Mouse (Mus musculus) embryonic facial prominence, embryonic 12.5 days (tissue): ENCODE measurements around the gene Tor3a. TPM values are rescaled to one million over a fixed set of nuclear protein-coding genes. Genes with fewer than 3 reads are reported as not detected.

ENCODE experiments used
- ATAC-seq: fragments of 200-750 bp; cut with Nextera tagmentation; 2 replicates; pipeline ENCODE4 v1.8.0; 2017; ENCODE audit not compliant: insufficient number of reproducible peaks, insufficient read depth, low FRiP score, low TSS enrichment
- H3K27ac ChIP-seq: fragments of 300-500 bp; sonication (generic); 2 replicates; pipeline ENCODE4 v1.5.1; 2016; ENCODE audit warnings: mild to moderate bottlenecking
- H3K27me3 ChIP-seq: fragments of 300-500 bp; sonication (generic); 2 replicates; pipeline ENCODE4 v1.6.1; 2016; ENCODE audit warnings: mild to moderate bottlenecking, moderate library complexity
- H3K36me3 ChIP-seq: fragments of 300-500 bp; sonication (generic); 2 replicates; pipeline ENCODE4 v1.6.1; 2016; ENCODE audit warnings: mild to moderate bottlenecking
- H3K4me1 ChIP-seq: fragments of 300-500 bp; sonication (generic); 2 replicates; pipeline ENCODE4 v1.6.1; 2016
- H3K4me2 ChIP-seq: fragments of 300-500 bp; sonication (generic); replicated peaks from 2 replicates; pipeline ENCODE4 v1.6.1; 2016; ENCODE audit warnings: mild to moderate bottlenecking, moderate library complexity
- H3K4me3 ChIP-seq: fragments of 300-500 bp; sonication (generic); 2 replicates; pipeline ENCODE4 v1.5.1; 2016; ENCODE audit warnings: mild to moderate bottlenecking
- H3K9ac ChIP-seq: fragments of 300-500 bp; sonication (generic); 2 replicates; pipeline ENCODE4 v1.6.1; 2016; ENCODE audit warnings: mild to moderate bottlenecking, moderate library complexity
- H3K9me3 ChIP-seq: fragments of 300-500 bp; sonication (generic); 2 replicates; pipeline ENCODE4 v1.6.1; 2016; ENCODE audit warnings: mild to moderate bottlenecking, moderate library complexity
- WGBS: fragments of 180-500 bp; shearing (Covaris S2); methylation state at CpG from one replicate; pipeline ENCODE4 v1.1.7; 2016; 5-methylcytosine and 5-hydroxymethylcytosine counted together
- polyA plus RNA-seq: library from polyadenylated mRNA; unstranded; fragments of >200 nt; fragmentation: Nextera tagmentation; extraction: Ambion mirVana; gene quantifications from 2 replicates; pipeline ENCODE4 v1.2.1, GENCODE M21; 2016

Gene Tor3a
- polyA plus RNA-seq, 1 experiment from 2014 or later, result 4.2 TPM

DNA sequence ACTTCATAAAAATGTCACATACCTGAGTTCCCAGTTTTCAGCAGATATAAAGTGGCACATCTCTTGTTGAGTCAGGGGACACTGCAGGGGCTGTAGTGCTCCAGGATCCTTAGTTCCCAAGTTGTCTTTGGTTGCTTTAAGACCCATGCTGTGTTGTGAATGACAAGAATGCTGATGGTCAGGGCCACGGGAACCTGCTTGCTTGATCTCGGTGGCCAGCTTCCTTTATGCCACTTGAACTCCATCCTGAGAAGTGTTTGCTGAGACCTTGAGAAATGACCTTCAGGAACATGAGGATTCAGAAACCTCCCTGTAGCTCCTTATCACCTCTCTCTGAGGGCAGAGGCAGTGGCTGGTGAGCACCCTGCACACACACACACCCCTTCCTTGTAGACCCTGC, 25.5 kb downstream of the Tor3a start:
- H3K36me3 ChIP-seq, result 0 out of 2 replicates have a peak, but pooled peaks cover 11% of the 10 kb centered on the region
- no peaks in the 10 kb centered on the region for H3K9me3 ChIP-seq
- H3K27ac ChIP-seq, result no peak overlapping the region
- no peak overlapping the region for H3K4me3 ChIP-seq
- WGBS, result 51% methylated on average over 2 of the region's 2 CpGs
- H3K9ac ChIP-seq, result no peak overlapping the region
- no peak for ATAC-seq
- H3K27me3 ChIP-seq, result no peaks in the 10 kb centered on the region
- H3K4me1 ChIP-seq, result peaks cover 12% of the 10 kb centered on the region
- H3K4me2 ChIP-seq, result no peak overlapping the region

GRCm38 (mm10) chr1:156645971-156646370, 28.2 kb downstream of the Tor3a start:
- Histone ChIP-seq H3K9me3 (no peaks in the 10 kb centered on the region), H3K27me3 (no peaks in the 10 kb centered on the region), H3K4me1 (peaks cover 22% of the 10 kb centered on the region), H3K4me3 (no peak overlapping the region), H3K36me3 (peaks cover 26% of the 10 kb centered on the region), H3K27ac (no peak overlapping the region), H3K4me2 (no peak overlapping the region), H3K9ac (no peak overlapping the region)
- ATAC-seq, result no peak
- 83% methylated on average over 4 of the region's 4 CpGs for WGBS

DNA sequence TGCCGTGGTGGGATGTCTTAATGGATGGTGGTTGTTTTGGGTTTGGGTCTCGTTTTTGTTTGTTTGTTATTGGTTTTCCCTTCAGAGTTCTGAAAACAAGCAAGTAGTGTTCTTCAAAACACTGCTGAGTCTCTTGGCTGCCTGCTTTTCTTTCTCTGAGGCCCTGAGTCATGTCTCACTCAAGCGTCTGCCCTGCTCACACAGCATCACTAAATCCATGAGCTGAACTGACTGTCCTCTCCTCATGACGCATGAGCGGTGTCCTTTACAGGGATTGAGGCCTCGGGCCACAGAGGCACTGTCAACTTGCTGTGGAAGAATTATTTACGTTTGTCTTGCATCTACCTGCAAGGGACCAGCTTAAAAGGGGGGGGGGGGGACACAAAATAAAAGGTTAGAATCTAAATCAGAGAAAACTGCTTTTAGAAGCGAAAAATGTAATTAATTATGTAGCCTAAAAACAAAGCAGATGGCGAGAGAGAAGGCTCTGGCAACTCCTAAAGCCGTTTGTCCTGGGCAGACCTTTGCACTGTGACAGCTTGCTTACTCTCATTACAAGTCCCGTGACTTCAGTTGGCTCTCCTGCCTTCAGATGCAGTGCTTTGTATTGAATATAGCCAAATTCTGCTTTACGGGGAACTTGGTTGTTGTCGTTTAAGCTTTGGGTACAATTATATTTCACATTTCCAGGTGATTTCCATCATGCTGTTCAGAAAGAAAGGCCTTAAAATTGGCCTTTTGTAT, 29.2 kb downstream of the Tor3a start:
- ATAC-seq, result no peak
- 63% methylated on average over 13 of the region's 13 CpGs for WGBS
- H3K4me2 ChIP-seq, result no peak overlapping the region
- no peak overlapping the region for H3K9ac ChIP-seq
- no peaks in the 10 kb centered on the region for H3K27me3 ChIP-seq
- H3K36me3 ChIP-seq, result peaks cover 36% of the 10 kb centered on the region
- peaks cover 22% of the 10 kb centered on the region for H3K4me1 ChIP-seq
- H3K27ac ChIP-seq, result no peak overlapping the region
- no peak overlapping the region for H3K4me3 ChIP-seq
- H3K9me3 ChIP-seq, result no peaks in the 10 kb centered on the region

DNA sequence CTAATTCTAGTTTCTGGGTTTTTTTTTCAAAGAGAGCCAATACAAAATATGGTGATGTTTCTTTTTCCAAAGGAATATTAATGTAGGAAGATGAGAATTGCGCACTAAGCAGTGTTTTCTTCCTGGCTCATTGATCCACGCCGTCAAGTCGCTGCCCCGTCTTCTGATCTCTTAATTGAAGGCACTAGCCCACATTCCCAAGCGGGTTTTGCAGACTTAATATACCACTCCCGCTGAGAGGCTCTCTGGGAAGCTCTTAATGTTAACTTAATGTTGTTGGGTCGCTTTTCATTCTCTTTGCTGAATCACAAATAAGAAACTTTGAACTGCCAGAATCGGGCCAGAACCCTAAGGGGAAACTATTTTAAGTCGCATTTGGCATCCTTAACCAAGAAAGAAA, 30.1 kb downstream of the Tor3a start:
- Histone ChIP-seq H3K9me3 (no peaks in the 10 kb centered on the region), H3K4me2 (no peak overlapping the region), H3K27ac (no peak overlapping the region), H3K9ac (no peak overlapping the region), H3K36me3 (peaks cover 36% of the 10 kb centered on the region), H3K4me1 (peaks cover 22% of the 10 kb centered on the region), H3K4me3 (no peak overlapping the region), H3K27me3 (no peaks in the 10 kb centered on the region)
- ATAC-seq, result no peak
- 44% methylated on average over 10 of the region's 10 CpGs for WGBS

- H3K36me3 ChIP-seq, result peaks cover 36% of the 10 kb centered on the region
Observed at GRCm38 (mm10) chr1:156642813-156643212, 31.3 kb downstream of the Tor3a start.

DNA sequence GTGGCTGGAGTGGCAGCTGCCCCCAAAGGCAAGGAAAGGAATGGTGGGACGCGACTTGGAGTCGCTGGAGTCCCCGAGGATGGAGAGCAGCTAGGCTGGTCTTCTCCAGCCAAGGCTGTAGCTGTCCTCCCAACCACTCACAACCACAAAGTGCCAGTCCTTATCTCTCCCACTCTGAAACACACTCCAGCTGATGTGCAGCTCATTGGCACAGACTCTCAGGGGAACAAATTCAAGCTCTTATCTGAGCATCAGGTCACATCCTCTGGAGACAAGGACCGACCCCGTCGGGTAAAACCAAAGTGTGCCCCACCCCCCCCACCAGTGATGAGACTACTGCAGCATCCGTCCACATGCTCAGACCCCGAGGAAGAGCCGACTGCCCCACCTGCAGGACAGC, 32.3 kb downstream of the Tor3a start:
- no peak for ATAC-seq
- Histone ChIP-seq H3K4me2 (no peak overlapping the region), H3K9me3 (no peaks in the 10 kb centered on the region)

More at GRCm38 (mm10) chr1:156642813-156643212, 31.3 kb downstream of the Tor3a start:
- Histone ChIP-seq H3K27me3 (no peaks in the 10 kb centered on the region), H3K9me3 (no peaks in the 10 kb centered on the region), H3K4me1 (peaks cover 22% of the 10 kb centered on the region), H3K4me3 (no peak overlapping the region), H3K9ac (no peak overlapping the region), H3K27ac (no peak overlapping the region), H3K4me2 (no peak overlapping the region)
- peak; percentile 68 for ATAC-seq
- WGBS, result 57% methylated on average over 12 of the region's 12 CpGs

DNA sequence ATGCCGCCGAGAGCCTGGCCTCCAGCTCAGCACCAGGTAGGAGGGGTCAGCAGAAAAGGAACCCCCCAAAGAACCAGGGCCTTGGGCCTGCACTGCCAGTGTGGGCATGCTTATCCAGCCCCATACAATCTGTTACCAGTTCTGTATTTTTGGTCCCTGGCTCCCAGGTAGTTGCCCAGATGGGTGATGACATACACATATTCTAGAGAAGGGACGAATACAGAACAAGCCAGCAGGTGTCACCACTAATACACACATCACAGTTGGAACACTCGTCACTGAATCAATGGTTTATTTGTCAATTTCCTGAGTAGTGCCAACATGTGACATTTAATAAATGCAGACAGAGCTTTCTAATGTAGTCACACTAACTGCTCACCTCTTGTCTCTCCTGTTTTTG, 33.6 kb downstream of the Tor3a start:
- Histone ChIP-seq H3K4me3 (no peak overlapping the region), H3K4me2 (no peak overlapping the region), H3K9ac (no peak overlapping the region), H3K4me1 (peaks cover 22% of the 10 kb centered on the region), H3K36me3 (peaks cover 46% of the 10 kb centered on the region), H3K9me3 (no peaks in the 10 kb centered on the region), H3K27ac (no peak overlapping the region), H3K27me3 (no peaks in the 10 kb centered on the region)
- 79% methylated on average over 4 of the region's 4 CpGs for WGBS
- ATAC-seq, result no peak

More for the DNA sequence above, 32.3 kb downstream of the Tor3a start:
- Histone ChIP-seq H3K4me3 (no peak overlapping the region), H3K9ac (no peak overlapping the region), H3K27me3 (no peaks in the 10 kb centered on the region), H3K36me3 (peaks cover 36% of the 10 kb centered on the region), H3K4me1 (peaks cover 22% of the 10 kb centered on the region), H3K27ac (no peak overlapping the region)
- WGBS, result 87% methylated on average over 10 of the region's 10 CpGs

DNA sequence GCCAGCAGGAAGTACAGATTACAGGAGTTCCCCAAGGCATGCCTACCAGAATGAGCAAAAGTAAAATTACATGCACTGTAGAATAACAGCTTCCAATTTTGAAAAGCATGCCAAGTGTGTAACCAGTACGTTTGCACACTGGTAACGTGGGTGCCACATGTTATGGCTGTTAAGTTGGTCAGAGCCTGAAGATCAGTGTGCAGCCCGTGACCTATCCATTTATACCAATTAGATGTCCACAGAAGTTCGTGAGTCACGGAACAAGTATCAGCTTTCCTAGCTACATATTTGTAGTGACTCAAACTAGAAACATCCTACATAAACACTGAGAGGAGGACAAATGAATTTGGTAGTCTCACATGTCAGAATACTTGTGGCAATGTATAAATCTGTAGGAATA, 34.7 kb downstream of the Tor3a start:
- Histone ChIP-seq H3K4me2 (no peak overlapping the region), H3K36me3 (peaks cover 57% of the 10 kb centered on the region), H3K4me3 (no peak overlapping the region), H3K27ac (no peak overlapping the region), H3K4me1 (peaks cover 16% of the 10 kb centered on the region; the same call in 1 of the 2 replicates), H3K27me3 (no peaks in the 10 kb centered on the region), H3K9ac (no peak overlapping the region), H3K9me3 (no peaks in the 10 kb centered on the region)
- ATAC-seq, result no peak
- 68% methylated on average over 5 of the region's 5 CpGs for WGBS

DNA sequence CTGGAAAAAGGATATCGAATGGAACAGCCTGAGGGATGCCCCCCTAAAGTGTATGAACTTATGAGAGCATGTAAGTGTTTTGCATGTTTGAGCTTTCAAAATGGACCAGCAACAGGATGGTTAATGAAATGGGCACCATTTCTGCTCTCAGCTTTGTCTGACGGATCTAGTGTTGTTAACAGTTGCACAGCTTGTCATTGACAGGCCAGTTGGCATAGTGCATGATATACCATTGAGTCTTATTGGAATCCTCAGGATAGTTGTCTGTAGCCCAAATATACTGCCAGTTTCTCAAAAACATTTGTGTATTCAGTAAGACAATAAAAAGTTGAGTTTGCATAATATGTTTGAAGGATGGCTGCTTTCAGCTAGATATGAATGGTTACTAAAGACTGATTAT, 39.0 kb downstream of the Tor3a start:
- WGBS, result 75% methylated on average over 2 of the region's 2 CpGs
- no peak for ATAC-seq
- Histone ChIP-seq H3K4me2 (no peak overlapping the region), H3K27me3 (no peaks in the 10 kb centered on the region), H3K4me1 (no peaks in the 10 kb centered on the region), H3K27ac (no peak overlapping the region), H3K9ac (no peak overlapping the region), H3K36me3 (peaks cover 64% of the 10 kb centered on the region), H3K9me3 (no peaks in the 10 kb centered on the region), H3K4me3 (no peak overlapping the region)

DNA sequence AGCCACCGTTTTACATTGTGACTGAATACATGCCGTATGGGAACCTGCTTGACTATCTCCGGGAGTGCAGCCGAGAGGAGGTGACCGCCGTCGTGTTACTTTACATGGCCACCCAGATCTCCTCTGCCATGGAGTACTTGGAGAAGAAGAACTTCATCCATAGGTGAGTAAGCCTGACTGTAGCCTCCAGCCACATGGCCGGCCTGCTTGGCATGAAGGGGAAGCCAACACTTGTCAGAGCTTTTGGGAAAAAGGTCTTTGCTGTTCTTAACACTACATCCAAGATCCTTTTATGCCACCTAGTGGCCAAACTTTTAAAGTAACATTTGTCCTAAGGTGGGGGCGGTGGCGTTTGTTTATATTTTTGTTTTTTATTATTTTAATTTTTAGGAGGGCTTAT, 41.1 kb downstream of the Tor3a start:
- Histone ChIP-seq H3K9me3 (no peaks in the 10 kb centered on the region), H3K36me3 (peaks cover 69% of the 10 kb centered on the region), H3K4me3 (no peak overlapping the region), H3K27ac (no peak overlapping the region), H3K27me3 (no peaks in the 10 kb centered on the region), H3K9ac (no peak overlapping the region), H3K4me2 (no peak overlapping the region), H3K4me1 (no peaks in the 10 kb centered on the region)
- ATAC-seq, result no peak
- WGBS, result 77% methylated on average over 10 of the region's 10 CpGs

GRCm38 (mm10) chr1:156630965-156631364, 43.2 kb downstream of the Tor3a start:
- Histone ChIP-seq H3K27me3 (no peaks in the 10 kb centered on the region), H3K27ac (no peak overlapping the region), H3K9ac (no peak overlapping the region), H3K36me3 (peaks cover 59% of the 10 kb centered on the region), H3K4me1 (no peaks in the 10 kb centered on the region), H3K4me2 (no peak overlapping the region), H3K9me3 (no peaks in the 10 kb centered on the region), H3K4me3 (no peak overlapping the region)
- ATAC-seq, result no peak

DNA sequence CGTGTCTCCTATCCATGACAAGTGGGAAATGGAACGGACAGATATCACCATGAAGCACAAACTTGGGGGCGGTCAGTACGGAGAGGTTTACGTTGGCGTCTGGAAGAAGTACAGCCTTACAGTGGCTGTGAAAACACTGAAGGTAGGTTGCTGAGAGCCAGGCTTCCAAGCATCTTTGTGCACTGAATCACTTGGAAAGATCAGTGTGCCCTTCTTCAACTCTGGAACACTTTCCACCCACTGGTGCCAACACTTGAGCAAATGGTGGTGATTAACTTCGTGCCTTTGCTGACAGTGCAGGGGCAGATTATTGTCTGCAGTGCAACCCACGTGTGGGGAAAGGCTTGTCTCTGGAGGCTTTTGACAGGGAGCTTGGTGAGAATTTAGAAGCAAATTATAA, 44.2 kb downstream of the Tor3a start:
- WGBS, result 93% methylated on average over 8 of the region's 8 CpGs
- peaks cover 60% of the 10 kb centered on the region for H3K36me3 ChIP-seq

More for the DNA sequence above, 44.2 kb downstream of the Tor3a start:
- H3K9me3 ChIP-seq, result no peaks in the 10 kb centered on the region
- ATAC-seq, result no peak
- H3K9ac ChIP-seq, result no peak overlapping the region
- H3K27me3 ChIP-seq, result no peaks in the 10 kb centered on the region
- H3K27ac ChIP-seq, result no peak overlapping the region
- no peak overlapping the region for H3K4me3 ChIP-seq
- no peak overlapping the region for H3K4me2 ChIP-seq
- no peaks in the 10 kb centered on the region for H3K4me1 ChIP-seq
